Mouse (Mus musculus) Patski (cell line): ENCODE measurements around the gene Wwc2. TPM values are rescaled to one million over a fixed set of nuclear protein-coding genes. Genes with fewer than 3 reads are reported as not detected.

Experiments used
- ATAC-seq: fragments of 100-300 bp; one replicate; pipeline ENCODE4 v1.8.0; 2021
- CTCF ChIA-PET: fragments of 350-600 bp; sonication (Branson Sonifier 250); formaldehyde crosslinking; loops from one replicate; lab custom pipeline; 2022; ENCODE audit warnings: inconsistent platforms; lab: Charles Lee
- POLR2A ChIA-PET: fragments of 350-600 bp; sonication (Branson Sonifier 250); formaldehyde crosslinking; loops from one replicate; lab custom pipeline; 2022; ENCODE audit warnings: antibody characterized with exemption, inconsistent platforms; lab: Charles Lee
- DNase-seq: peaks from one replicate; pipeline ENCODE4 v3.0.0-alpha.2; 2011; ENCODE audit warnings: low read depth, low spot score
- H3K27me3 ChIP-seq: fragments of 371-371 bp; one replicate; pipeline ENCODE4 v1.5.1; 2021
- CTCF ChIP-seq: fragments of 100-300 bp; IDR thresholded peaks from one replicate; pipeline ENCODE4 v1.5.1; 2021
- in situ Hi-C: fragments of 300-500 bp; cut with MboI; formaldehyde crosslinking; loops from 3 replicates; pipeline ENCODE4 v1.11.1; 2018; ENCODE audit warnings: low pct_unique_long_range_greater_than_20kb, mixed read lengths
- polyA plus RNA-seq: library from polyadenylated mRNA; unstranded; gene quantifications from one replicate; pipeline ENCODE4 v1.2.3, GENCODE M21; 2021

Gene Wwc2
- polyA plus RNA-seq, 1 experiment from 2014 or later = 62.1 TPM

- in situ Hi-C loops = no loop called here
- POLR2A ChIA-PET = interaction anchor here (1.2 kb wide), 1 partner anchor 11 kb away, joined by 4 read pairs; no protein-coding TSS in a partner anchor
- ATAC-seq (no peak), DNase-seq (no peak)
- CTCF ChIA-PET = interaction anchor here (0.8 to 1.8 kb wide), 7 partner anchors 10 to 71 kb away, joined by 3 to 9 read pairs (median 3); no protein-coding TSS in a partner anchor
- no peaks in the 10 kb centered on the region for H3K27me3 ChIP-seq
- peak; percentile 62 for TF ChIP-seq CTCF
Observed at GRCm38 (mm10) chr8:47951380-47951932, 39.3 kb downstream of the Wwc2 start.

- ATAC-seq = no peak
- TF ChIP-seq CTCF = no peak
- ChIA-PET CTCF (interaction anchor here (1.1 to 1.3 kb wide), 2 partner anchors 30 to 76 kb away, joined by 3 to 4 read pairs; no protein-coding TSS in a partner anchor), POLR2A (interaction anchor here (1.4 kb wide), 1 partner anchor 41 kb away, joined by 4 read pairs; no protein-coding TSS in a partner anchor)
- no peak for DNase-seq
- in situ Hi-C loops = no loop called here
- no peaks in the 10 kb centered on the region for H3K27me3 ChIP-seq
Observed at GRCm38 (mm10) chr8:47948836-47949235, 41.9 kb downstream of the Wwc2 start.

- CTCF ChIA-PET = interaction anchor here (1.1 kb wide), 1 partner anchor 75 kb away, joined by 4 read pairs; no protein-coding TSS in a partner anchor
- DNase-seq (no peak), ATAC-seq (no peak)
- H3K27me3 ChIP-seq = no peaks in the 10 kb centered on the region
- in situ Hi-C loops = no loop called here
- POLR2A ChIA-PET = interaction anchor here (1.4 kb wide), 1 partner anchor 42 kb away, joined by 4 read pairs; no protein-coding TSS in a partner anchor
- no peak for TF ChIP-seq CTCF
Observed at GRCm38 (mm10) chr8:47947672-47948618, 42.8 kb downstream of the Wwc2 start.

GRCm38 (mm10) chr8:47943049-47943448 is 47.7 kb downstream of the Wwc2 start:
- ATAC-seq (no peak), DNase-seq (no peak)

GRCm38 (mm10) chr8:47941028-47941427 is 49.7 kb downstream of the Wwc2 start:
- no peak for TF ChIP-seq CTCF
- CTCF ChIA-PET = interaction anchor here (0.7 to 2.6 kb wide), 10 partner anchors 9 to 75 kb away, joined by 3 to 9 read pairs (median 5); no protein-coding TSS in a partner anchor
- POLR2A ChIA-PET = no interaction called here
- H3K27me3 ChIP-seq = no peaks in the 10 kb centered on the region
- DNase-seq (no peak), ATAC-seq (no peak)
- in situ Hi-C loops = no loop called here

More at GRCm38 (mm10) chr8:47943049-47943448, 47.7 kb downstream of the Wwc2 start:
- no peaks in the 10 kb centered on the region for H3K27me3 ChIP-seq
- CTCF ChIA-PET = interaction anchor here (1.0 to 1.5 kb wide), 2 partner anchors 13 to 18 kb away, joined by 3 to 4 read pairs; no protein-coding TSS in a partner anchor
- POLR2A ChIA-PET = no interaction called here
- peak; percentile 64 for TF ChIP-seq CTCF
- in situ Hi-C loops = no loop called here

GRCm38 (mm10) chr8:47939933-47940870 is 50.5 kb downstream of the Wwc2 start:
- in situ Hi-C loops = loop anchor here (10.0 kb wide), 1 partner anchor 55 kb away; the partner anchor contains the start of gene Wwc2
- no peak for DNase-seq
- ChIA-PET POLR2A (interaction anchor here (1.2 kb wide), 2 partner anchors 12 to 18 kb away, joined by 3 to 4 read pairs; no protein-coding TSS in a partner anchor), CTCF (interaction anchor here (0.9 to 2.6 kb wide), 12 partner anchors 10 to 76 kb away, joined by 3 to 9 read pairs (median 5); no protein-coding TSS in a partner anchor)
- no peak for ATAC-seq
- no peaks in the 10 kb centered on the region for H3K27me3 ChIP-seq
- TF ChIP-seq CTCF = no peak

GRCm38 (mm10) chr8:47939217-47939616 is 51.5 kb downstream of the Wwc2 start:
- DNase-seq (no peak), ATAC-seq (peak; percentile 90)
- ChIA-PET CTCF (interaction anchor here (1.0 to 2.6 kb wide), 8 partner anchors 10 to 77 kb away, joined by 3 to 9 read pairs (median 4); no protein-coding TSS in a partner anchor), POLR2A (interaction anchor here (1.2 kb wide), 1 partner anchor 13 kb away, joined by 4 read pairs; no protein-coding TSS in a partner anchor)
- in situ Hi-C loops = loop anchor here (10.0 kb wide), 1 partner anchor 56 kb away; the partner anchor contains the start of gene Wwc2
- TF ChIP-seq CTCF = no peak
- no peaks in the 10 kb centered on the region for H3K27me3 ChIP-seq

GRCm38 (mm10) chr8:47936386-47936785 is 54.3 kb downstream of the Wwc2 start:
- ATAC-seq = no peak
- TF ChIP-seq CTCF = no peak
- no peak for DNase-seq
- CTCF ChIA-PET = no interaction called here
- POLR2A ChIA-PET = interaction anchor here (0.7 kb wide), 1 partner anchor 32 kb away, joined by 3 read pairs; no protein-coding TSS in a partner anchor
- in situ Hi-C loops = loop anchor here (10.0 kb wide), 1 partner anchor 58 kb away; the partner anchor contains the start of gene Wwc2
- no peaks in the 10 kb centered on the region for H3K27me3 ChIP-seq

GRCm38 (mm10) chr8:47935461-47935860 is 55.3 kb downstream of the Wwc2 start:
- ChIA-PET CTCF (no interaction called here), POLR2A (no interaction called here)
- in situ Hi-C loops = loop anchor here (10.0 kb wide), 1 partner anchor 59 kb away; the partner anchor contains the start of gene Wwc2
- TF ChIP-seq CTCF = no peak
- no peak for ATAC-seq
- no peaks in the 10 kb centered on the region for H3K27me3 ChIP-seq
- DNase-seq = no peak
